Mouse (Mus musculus) B cell, adult 67 days (primary cell): ENCODE results near the gene Smim4. TPM values are rescaled to one million over a fixed set of nuclear protein-coding genes. Genes with fewer than 3 reads are reported as not detected.

Experiments used
- total RNA-seq, 2 experiments: library from RNA; stranded (reverse); gene quantifications; 4 replicates each; pipeline ENCODE4 v1.2.4; 2023

Smim4 gene
- total RNA-seq, result 10 to 100 TPM; 23.5 to 26.8 TPM

GRCm38 (mm10) chr14:31128826-31129219, at the start of gene Smim4:
TSS of gene Smim4 (minus strand) at chr14:31128956.

GRCm38 (mm10) chr14:31168425-31168824, 39.7 kb upstream of the Smim4 start, which contains the start of gene Stab1:
TSS of gene Stab1 (minus strand) at chr14:31168641.

GRCm38 (mm10) chr14:31130236-31131220, 1.8 kb upstream of the Smim4 start, which contains the start of gene Nt5dc2:
TSS of gene Nt5dc2 (plus strand) at chr14:31131053.

Other genes starting within 250 kb of the Smim4 start
- 1 to 10 TPM; 1.1 to 3.0 TPM for gene Mustn1, start 249.8 kb downstream of the Smim4 start, total RNA-seq
- under 1 TPM in 1 of 2 experiments, not detected in 1; 0.26 TPM for gene Itih4, start 242.5 kb downstream of the Smim4 start, total RNA-seq
- not detected for gene Itih3, start 205.2 kb downstream of the Smim4 start, total RNA-seq
- not detected for gene Itih1, start 185.7 kb downstream of the Smim4 start, total RNA-seq
- 1 to 10 TPM; 7.1 to 7.2 TPM for gene Nek4, start 177.6 kb downstream of the Smim4 start, total RNA-seq
- 10 to 100 TPM; 17.3 to 22.6 TPM for gene Glt8d1, start 127.6 kb downstream of the Smim4 start, total RNA-seq
- 10 to 100 TPM; 73.8 to 78.7 TPM for gene Spcs1, start 127.3 kb downstream of the Smim4 start, total RNA-seq
- 10 to 100 TPM; 74.0 to 99.5 TPM for gene Pbrm1, start 109.8 kb downstream of the Smim4 start, total RNA-seq
- 100 to 1,000 TPM; 396 to 425 TPM for gene Gnl3, start 109.8 kb downstream of the Smim4 start, total RNA-seq
- gene Nt5dc2, start 2.1 kb upstream of the Smim4 start, total RNA-seq, result 1 to 10 TPM in 1 of 2 experiments, under 1 TPM in 1; 0.65 to 1.5 TPM
- 1 to 10 TPM in 1 of 2 experiments, not detected in 1; 1.0 TPM for gene Stab1, start 39.7 kb upstream of the Smim4 start, total RNA-seq
- not detected for gene Tnnc1, start 79.4 kb upstream of the Smim4 start, total RNA-seq
- 100 to 1,000 TPM; 375 to 386 TPM for gene Nisch, start 88.0 kb upstream of the Smim4 start, total RNA-seq
- under 1 TPM in 1 of 2 experiments, not detected in 1; 0.15 TPM for gene Sema3g, start 88.9 kb upstream of the Smim4 start, total RNA-seq
- gene Phf7, start 122.4 kb upstream of the Smim4 start, total RNA-seq, result 10 to 100 TPM; 17.9 to 22.6 TPM
- gene Bap1, start 122.5 kb upstream of the Smim4 start, total RNA-seq, result 100 to 1,000 TPM; 108 to 116 TPM
- under 1 TPM; 0.17 to 0.56 TPM for gene Dnah1, start 194.9 kb upstream of the Smim4 start, total RNA-seq
- gene Capn7, start 207.7 kb upstream of the Smim4 start, total RNA-seq, result 10 to 100 TPM; 62.0 to 62.9 TPM